Mouse (Mus musculus): Measurements from ENCODE around the gene Rpl34. TPM values are rescaled to one million over a fixed set of nuclear protein-coding genes. Genes with fewer than 3 reads are reported as not detected.

The Rpl34 gene
- 100 to 1,000 TPM; 642 to 733 TPM for total RNA-seq (2021)
- long read RNA-seq, experiment 1, transcript Rpl34-201 (5 exons, 624 nt) = minor isoform, 6 of 41 reads
- long read RNA-seq, experiment 1, transcript Rpl34-202 (5 exons, 480 nt) = major isoform, 22 of 41 reads
- long read RNA-seq, experiment 1, partial matches to known transcripts = 7 of 41 reads
- long read RNA-seq, experiment 1, other reads (novel, unspliced or antisense) = 1 of 41 reads
- long read RNA-seq, experiment 2, transcript Rpl34-201 (5 exons, 624 nt) = minor isoform, 31 of 175 reads
- long read RNA-seq, experiment 2, transcript Rpl34-202 (5 exons, 480 nt) = major isoform, 120 of 175 reads
- long read RNA-seq, experiment 2, transcript Rpl34-206 (1 exons, 573 nt) = minor isoform, 6 of 175 reads
- long read RNA-seq, experiment 2, partial matches to known transcripts = 13 of 175 reads
- long read RNA-seq, experiment 2, other reads (novel, unspliced or antisense) = 4 of 175 reads

GRCm38 (mm10) chr3:130730189-130730653 lies at the start of gene Rpl34:
Gene Rpl34, minus strand, starts transcription at chr3:130730398.
- DNase-seq (ENCODE audit: low spot score in 2 of 2) = peak; percentile 90 to 91

DNA sequence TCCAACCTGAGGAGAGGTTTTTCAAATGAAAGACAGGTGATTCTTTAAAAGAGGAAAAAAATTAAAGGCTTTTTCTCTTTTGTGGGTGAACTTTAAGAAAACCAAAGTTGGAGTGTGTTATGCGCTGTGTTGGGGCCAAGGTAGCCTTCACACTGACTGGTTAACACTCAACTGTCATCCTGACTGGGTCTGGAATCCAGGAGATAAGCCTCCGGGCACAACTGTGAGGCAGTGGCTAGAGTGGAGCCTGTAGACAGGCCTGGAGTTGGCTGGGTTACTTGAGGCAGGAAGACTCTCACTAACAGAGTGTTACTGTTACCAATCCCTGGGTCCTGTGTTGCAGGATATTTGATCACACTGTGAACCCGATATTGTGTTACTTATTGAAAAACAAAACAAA lies 38.0 kb upstream of the Rpl34 start:
- DNase-seq (ENCODE audit: low spot score in 2 of 2) = no peak

DNA sequence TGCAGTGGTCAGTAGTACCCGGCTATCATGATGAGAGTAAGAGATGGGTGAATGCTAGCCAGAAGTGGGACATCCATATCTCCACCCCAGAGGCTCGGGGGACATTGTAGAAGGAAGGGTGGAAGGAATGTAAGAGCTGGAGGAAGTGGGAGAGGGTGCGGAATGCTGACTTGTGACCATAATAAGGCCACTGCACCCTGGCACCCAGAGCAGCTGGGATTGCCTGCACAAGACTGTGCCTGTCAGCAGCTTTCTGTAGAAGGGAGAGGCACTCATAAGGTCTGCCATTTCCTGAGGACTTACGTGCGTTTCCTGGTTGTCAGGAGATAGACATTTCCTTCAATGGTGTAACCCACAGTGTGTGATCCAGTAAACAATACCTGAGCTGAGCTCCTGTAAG lies 33.9 kb upstream of the Rpl34 start:
- DNase-seq (ENCODE audit: low spot score in 2 of 2) = no peak

DNA sequence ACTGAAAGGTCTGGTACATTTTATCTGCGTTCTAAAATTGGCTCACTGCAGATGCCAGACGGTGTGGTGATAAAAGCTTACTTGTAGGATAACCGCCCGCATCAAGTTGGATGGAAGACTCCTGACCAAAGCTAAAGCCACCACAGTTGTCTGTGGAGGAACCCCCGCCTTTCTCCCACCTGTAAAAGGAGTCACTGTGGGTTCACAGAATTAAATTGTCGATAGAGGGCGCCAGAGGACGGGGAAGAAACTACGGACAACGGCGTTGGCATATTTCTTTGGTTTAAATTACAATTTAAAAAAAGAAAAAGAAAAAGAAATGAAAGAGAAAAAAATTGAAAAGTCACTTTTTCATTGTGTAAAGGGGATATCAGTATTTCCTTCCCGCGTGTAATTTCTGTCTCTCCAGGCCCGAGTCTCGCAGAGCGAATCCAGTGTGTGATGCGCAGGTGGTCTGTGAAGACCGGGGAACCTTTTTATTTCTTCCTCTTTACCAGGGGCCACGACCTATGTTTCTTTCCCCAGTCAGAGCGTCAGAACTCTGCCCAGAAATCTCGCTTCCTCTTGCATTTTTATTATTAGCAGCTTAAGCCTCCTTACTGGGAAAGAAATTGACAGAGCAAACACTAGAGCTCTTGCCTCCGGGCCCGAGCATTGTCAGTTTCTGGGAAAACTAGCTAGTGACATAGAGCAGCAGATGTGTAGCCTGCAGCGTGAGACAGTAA lies 30.7 kb upstream of the Rpl34 start:
- peak; percentile 44 to 62 for DNase-seq (ENCODE audit: low spot score in 2 of 2)

DNA sequence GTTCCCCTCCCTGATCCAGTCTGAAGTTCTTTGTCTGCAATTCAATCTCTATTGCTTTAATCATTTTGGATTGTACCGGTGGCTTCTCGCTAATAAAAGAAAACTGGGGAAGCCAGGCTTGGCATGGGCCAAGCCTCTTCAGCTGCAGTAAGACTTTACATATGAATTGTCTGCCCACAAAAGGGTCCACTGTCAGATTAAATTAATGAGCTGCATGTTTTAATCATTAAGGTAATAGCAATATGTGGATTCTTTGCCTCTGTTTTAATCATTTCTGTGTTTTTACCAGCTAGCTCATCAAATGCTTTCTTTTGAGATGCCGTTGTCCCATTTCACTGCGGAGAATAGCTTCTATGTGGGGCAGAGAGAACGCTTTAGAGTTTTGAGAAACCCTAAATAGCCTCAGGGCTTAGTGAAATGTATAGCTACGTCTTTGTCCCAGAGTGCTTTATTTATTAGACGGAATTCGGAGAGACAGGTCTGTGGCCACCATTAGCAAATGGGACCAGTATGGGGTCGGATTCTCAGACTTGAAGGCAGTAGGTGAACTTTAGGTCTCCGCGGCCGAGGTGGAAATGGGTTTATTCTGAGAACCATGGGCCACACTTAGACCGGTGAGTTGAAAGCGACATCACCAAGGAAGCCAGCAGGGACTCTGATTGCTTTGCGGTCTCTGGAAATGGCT lies 28.1 kb upstream of the Rpl34 start:
- no peak for DNase-seq (ENCODE audit: low spot score in 2 of 2)

DNA sequence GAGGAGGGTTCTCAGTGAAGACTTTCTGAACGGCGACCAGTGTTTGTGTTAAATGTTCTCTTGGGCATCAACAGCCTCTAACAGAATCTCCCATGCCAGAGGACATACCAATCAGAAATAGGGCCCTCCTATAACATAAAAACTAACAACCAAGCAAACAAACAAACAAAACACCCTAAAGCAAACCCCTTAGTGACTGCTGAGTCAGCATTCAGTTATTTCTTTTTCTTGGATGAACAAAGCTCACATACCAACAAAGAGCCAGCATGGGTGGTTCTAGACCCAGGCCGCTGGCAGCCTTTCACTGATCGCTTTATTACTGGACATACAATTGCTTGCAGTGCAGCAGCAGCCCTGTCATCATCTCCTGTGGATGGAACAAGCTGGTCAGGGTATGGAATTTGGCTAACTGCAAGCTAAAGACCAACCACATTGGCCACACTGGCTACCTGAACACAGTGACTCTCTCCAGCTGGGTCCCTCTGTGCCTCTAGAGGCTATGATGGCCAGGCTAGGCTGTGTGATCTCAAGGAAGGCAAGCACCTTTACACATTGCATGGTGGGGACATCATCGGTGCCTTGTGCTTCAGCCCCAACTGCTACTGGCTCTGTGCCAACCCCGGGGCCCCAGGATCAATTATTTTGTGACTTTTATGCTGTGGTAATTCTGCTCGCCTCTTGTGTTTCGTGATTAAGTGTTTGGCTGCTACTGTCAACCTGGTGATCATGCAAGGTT lies 27.1 kb upstream of the Rpl34 start:
- DNase-seq (ENCODE audit: low spot score in 2 of 2) = no peak

DNA sequence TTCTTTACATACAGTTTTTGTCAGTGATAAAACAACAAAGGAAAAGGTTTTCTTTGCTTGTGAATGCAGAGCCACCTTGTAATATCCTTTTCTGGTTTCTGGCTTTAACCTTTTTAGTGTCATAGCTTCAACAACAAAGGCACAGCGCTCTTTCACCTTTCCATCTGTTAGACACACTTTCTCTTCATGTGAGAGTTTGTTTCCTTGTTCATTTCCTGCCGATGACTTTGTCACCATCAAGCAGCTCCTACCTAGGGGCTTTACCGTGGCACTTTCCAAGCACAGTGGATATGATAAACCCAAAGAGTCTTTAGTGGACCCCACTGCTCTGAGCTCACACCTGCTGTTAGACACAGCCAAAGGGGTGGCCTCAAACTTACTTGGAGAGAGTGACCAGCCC lies 19.0 kb upstream of the Rpl34 start:
- DNase-seq (ENCODE audit: low spot score in 2 of 2) = no peak

DNA sequence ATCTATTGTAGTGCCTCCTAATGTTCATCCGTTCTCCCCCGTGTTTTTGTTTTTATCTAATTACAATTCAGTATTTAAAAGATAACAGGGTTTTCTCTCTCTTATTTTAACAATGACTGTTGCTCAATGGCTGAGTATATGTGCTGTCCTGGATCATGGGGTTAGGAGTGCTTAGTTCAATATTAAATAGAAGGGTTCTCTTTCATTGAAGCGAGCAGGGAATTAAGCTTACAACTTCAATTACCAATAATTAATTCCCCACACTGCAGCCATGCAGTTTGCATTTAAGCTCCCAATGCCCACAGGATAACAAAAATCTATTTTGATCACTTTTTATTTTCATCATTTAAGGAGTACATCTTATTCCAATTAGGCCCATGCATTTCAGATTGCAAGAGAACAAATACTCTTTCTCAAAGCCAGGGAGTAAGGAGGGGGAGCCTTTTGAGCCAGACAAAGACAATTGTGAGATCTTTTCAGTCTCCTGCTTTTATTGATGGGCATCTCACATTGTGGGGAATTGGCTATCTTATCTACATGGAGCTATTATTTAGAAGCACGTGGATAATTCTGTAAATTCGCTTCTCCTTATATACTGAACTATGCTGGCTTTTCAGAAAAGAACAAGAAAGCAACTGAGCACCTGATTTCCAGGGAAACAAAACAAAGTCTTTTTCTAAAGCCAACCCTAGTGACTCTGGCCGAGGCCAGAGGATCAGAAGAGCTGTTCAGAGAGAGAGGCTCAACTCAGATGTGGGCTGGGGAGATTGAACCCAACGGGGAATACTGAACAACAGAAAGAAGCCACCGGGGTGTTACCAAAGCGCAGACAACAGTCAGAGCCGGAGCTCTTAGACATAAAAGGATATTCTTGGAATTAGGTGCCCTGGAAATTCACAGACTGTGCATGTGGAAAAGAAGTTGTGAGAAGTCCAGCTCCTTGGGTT lies 16.7 kb upstream of the Rpl34 start:
- DNase-seq (ENCODE audit: low spot score in 2 of 2) = no peak

DNA sequence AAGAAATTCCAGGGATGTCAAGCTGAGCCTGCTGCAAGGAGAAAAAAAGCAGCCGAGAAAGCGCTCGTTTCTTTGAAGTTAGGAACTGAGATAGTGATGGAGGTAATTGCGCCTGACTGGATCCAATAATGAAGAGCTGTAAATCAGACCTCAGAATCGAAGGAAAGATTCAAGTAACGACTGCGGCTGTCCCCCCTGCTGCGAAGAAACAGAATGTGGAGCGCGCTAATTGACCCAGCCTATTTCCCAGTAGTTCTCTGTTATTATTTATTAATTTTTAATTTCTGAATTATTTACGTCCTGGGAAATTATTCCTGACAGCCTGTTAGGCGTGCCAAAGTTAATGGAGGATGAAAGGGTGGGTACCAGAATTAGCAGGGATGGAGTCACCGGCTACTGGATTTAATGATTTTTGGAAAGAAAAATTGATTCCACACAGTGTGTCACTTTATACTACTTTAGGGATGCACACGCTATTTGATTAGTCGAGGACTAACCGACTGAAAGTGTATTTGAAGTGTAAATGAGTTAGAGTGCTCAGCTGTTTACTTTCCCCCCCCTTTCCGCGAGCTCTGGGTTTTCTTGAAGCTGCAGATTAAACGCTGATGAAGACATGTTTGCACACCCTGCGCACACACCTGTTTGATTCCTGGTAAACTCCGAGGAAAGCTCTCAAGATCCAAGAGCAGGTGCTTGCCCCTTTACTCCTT lies 7.6 kb upstream of the Rpl34 start:
- no peak for DNase-seq (ENCODE audit: low spot score in 2 of 2)

DNA sequence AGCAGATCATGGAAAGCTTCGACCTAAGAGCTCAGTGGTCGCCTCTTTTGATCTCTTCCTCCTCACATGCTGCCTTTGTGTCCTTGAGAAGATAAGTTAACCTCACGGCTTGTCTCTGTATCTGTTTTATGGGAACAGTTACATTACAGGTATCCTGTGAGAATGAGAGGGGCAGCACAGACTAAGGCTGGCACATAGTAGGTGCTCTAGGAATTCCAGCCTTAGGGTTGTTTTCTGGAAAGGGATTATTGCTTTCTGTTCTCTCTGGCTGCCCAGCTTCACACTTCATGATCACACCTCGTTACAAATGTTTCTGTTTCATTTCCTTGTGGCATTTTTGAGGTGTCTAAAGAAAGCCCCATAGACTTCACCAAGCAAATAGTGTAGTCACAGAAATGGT lies 6.6 kb upstream of the Rpl34 start:
- no peak for DNase-seq (ENCODE audit: low spot score in 2 of 2)

DNA sequence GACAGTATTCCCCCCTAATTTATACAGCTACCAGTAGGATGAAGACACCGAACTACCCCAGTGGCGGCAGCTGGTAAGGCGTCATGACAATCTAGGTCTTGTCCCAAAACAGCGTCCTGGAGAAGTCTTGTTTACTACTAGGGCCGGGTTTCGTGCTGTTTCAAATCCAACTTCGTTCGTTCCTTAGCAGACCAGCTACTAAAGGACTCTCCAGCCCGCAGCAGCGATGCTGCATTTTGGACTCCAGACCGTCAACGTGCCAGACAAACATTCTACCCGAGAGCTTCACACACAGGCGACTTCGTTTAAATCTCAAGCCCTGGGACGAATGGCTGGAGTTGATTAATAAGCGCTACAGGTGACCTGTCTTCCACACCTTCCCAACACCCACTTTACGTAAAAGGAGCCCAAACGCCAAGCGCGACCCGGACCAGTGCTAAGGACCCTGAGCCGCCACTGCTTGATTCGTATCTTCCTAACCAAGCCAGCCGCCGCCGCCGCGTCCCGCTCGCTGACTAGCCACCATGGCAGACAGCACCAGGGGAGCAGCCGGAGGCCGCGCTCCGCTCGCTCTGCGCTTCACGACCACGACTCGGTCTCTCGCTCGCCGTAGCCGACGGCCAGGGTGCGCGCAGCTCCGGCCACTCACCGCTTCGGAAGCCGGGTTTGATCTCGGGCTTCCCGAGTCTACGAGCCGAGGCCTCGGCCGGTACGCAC lies 568 bp downstream of the Rpl34 start:
- DNase-seq (ENCODE audit: low spot score in 2 of 2) = peak; percentile 27 to 31

DNA sequence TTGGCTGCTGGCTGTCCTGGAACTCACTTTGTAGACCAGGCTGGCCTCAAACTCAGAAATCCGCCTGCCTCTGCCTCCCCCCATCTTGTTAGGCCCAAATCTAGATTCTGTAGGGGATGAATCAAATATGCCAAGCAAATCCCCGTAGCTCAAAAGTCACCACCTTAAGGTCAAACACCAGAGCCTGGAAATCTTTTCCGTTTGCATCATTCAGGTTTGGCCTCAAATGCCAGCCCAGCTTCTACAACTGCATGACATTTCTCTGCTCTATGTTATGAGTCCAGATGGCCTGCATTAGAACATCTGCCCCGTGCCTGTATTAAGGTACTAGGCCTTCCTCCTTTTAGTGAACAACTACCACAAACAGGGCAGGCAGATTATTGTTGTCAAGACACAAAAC lies 2.5 kb downstream of the Rpl34 start:
- no peak for DNase-seq (ENCODE audit: low spot score in 2 of 2)

DNA sequence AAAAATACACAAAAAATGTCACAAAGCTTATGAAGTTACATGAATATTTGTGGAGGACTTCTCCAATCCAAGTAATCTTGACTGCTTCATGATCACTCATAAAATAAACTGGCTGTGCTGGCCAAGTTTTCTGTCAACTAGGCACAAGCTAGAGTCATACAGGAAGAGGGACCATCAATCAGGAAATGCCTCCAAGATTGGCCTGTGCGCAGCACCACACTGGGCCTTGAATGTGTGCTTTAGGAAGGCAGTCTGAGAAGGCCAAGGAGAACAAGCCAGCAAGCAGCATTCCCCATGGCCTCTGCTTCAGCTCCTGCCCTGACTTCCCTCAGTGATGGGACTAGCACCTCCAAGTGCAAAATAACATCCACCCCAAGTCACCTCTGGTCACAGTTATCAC lies 3.2 kb downstream of the Rpl34 start:
- no peak for DNase-seq (ENCODE audit: low spot score in 2 of 2)

- DNase-seq (ENCODE audit: low spot score in 2 of 2) = no peak
Measured at GRCm38 (mm10) chr3:130725718-130726117, 4.5 kb downstream of the Rpl34 start.

GRCm38 (mm10) chr3:130722733-130723478 lies 7.3 kb downstream of the Rpl34 start:
- DNase-seq (ENCODE audit: low spot score in 2 of 2) = no peak

DNA sequence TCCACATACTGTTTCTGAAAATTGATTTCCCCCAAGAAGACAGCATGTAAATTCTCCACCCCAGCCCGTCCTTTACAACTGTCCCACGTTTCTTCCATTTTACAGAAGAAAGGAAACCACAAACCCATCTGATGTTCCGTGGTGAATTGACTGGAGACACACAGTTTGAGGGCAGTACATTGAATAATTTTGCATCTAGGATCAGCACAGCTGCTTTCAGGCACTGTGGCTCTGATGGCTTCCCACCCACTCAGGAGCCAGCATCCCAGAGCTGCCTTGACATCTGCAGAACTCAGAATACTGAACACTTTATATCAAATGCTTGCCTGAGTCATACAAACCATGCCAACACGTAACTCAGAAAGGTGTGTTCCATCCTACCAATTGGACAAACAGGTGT lies 10.0 kb downstream of the Rpl34 start:
- no peak for DNase-seq (ENCODE audit: low spot score in 2 of 2)

DNA sequence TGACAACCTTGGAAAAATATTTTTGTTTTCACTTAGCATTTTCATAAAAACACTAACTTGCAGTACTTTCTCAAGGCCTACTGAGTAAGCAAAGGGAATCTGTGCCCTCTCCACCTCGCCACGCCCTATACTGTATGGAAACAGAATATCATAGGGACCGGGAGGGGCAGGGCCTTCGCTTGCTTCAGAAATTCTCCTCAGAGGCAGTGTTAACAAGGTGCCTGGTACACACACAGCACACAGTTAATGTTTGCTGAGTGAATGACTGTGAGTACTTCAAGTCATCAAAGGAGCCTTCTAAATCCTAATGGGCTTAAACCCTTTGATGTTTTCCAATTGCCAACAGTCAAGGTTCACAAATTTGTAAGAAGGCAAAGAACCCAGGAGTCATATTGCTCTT lies 11.3 kb downstream of the Rpl34 start:
- no peak for DNase-seq (ENCODE audit: low spot score in 2 of 2)

DNA sequence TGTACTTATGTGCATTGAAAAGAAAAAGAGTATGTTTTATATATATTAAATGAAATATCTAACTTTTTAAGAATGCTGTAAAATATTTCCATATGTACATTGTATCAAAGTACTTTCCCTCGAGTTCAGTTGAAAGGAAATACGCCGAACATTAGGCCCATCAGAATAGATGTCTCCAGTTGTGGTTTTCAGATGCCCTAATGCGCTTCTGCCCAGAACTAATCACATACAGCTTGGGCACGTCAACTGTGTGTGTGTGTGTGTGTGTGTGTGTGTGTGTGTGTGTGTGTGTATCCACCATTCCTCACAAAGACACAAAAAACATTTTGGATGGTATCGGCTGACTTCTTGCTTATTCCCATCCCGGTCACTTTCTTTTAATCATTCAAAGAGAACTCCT lies 13.6 kb downstream of the Rpl34 start:
- DNase-seq (ENCODE audit: low spot score in 2 of 2) = no peak

Measured in adrenal gland, adult 18-20 months (tissue).